8 mouse cellular contexts compared by ENCODE assay signal in genomic region chr11:107129641-107130040, GRCm38 (mm10). TPM values are rescaled to one million over a fixed set of nuclear protein-coding genes. Genes with fewer than 3 reads are reported as not detected.
DNase-seq lines count a peak whose midpoint lies in the region; ATAC-seq and TF ChIP-seq lines count a peak whose summit lies in the region.

No protein-coding gene starts in this region.

- peak overlapping the region; percentile 90 for H3K4me2 ChIP-seq in heart, embryonic 16.5 days (ENCODE audit: low read depth, low read length)
- peak overlapping the region; percentile 95 for H3K4me2 ChIP-seq in hindbrain, postnatal 0 days (ENCODE audit: low read depth, low read length)
- H3K4me2 ChIP-seq in midbrain, embryonic 14.5 days (ENCODE audit: low read length), result peak overlapping the region; percentile 88

- no peak for DNase-seq in heart, postnatal 25 days (ENCODE audit: low spot score)
- DNase-seq in embryonic facial prominence, embryonic 10.5 days (ENCODE audit: low spot score), result no peak
- DNase-seq in hindbrain, postnatal 0 days (ENCODE audit: low spot score), result no peak
- no peak for DNase-seq in midbrain, embryonic 14.5 days
- DNase-seq in thymus, postnatal 10 days (ENCODE audit: low spot score in 2 of 2), result no peak
- DNase-seq in left cerebral cortex, postnatal 36 days (ENCODE audit: low spot score in 2 of 2), result no peak

- peaks cover 18% of the 10 kb centered on the region for H3K4me1 ChIP-seq in heart, embryonic 16.5 days (ENCODE audit: control insufficient read depth, insufficient read depth, low read length)
- H3K4me1 ChIP-seq in embryonic facial prominence, embryonic 10.5 days, result peaks cover 26% of the 10 kb centered on the region
- no peaks in the 10 kb centered on the region for H3K4me1 ChIP-seq in hindbrain, postnatal 0 days (ENCODE audit: insufficient read depth, low read length)
- peaks cover 20% of the 10 kb centered on the region for H3K4me1 ChIP-seq in midbrain, embryonic 14.5 days (ENCODE audit: control insufficient read depth, insufficient read depth, low read length)

- H3K9me3 ChIP-seq in heart, embryonic 16.5 days (replicated peaks; ENCODE audit: control insufficient read depth, low read length), result no peaks in the 10 kb centered on the region
- no peaks in the 10 kb centered on the region for H3K9me3 ChIP-seq in embryonic facial prominence, embryonic 10.5 days
- H3K9me3 ChIP-seq in hindbrain, postnatal 0 days (ENCODE audit: low read length), result no peaks in the 10 kb centered on the region
- no peaks in the 10 kb centered on the region for H3K9me3 ChIP-seq in midbrain, embryonic 14.5 days (ENCODE audit: control insufficient read depth, low read length)

- H3K27ac ChIP-seq in heart, embryonic 16.5 days (ENCODE audit: low read length), result no peak overlapping the region
- no peak overlapping the region for H3K27ac ChIP-seq in embryonic facial prominence, embryonic 10.5 days (replicated peaks)
- no peak overlapping the region for H3K27ac ChIP-seq in hindbrain, postnatal 0 days
- H3K27ac ChIP-seq in midbrain, embryonic 14.5 days (replicated peaks; ENCODE audit: low read depth, low read length), result no peak overlapping the region

- intact Hi-C loops in heart, postnatal 25 days (cut with DNase I), result no loop called here
- intact Hi-C loops in left cerebral cortex, postnatal 36 days (cut with DNase I), result no loop called here

- no peaks in the 10 kb centered on the region for H3K36me3 ChIP-seq in heart, embryonic 16.5 days (ENCODE audit: control insufficient read depth, insufficient read depth)
- peaks cover 15% of the 10 kb centered on the region for H3K36me3 ChIP-seq in embryonic facial prominence, embryonic 10.5 days (replicated peaks)
- no peaks in the 10 kb centered on the region for H3K36me3 ChIP-seq in hindbrain, postnatal 0 days (ENCODE audit: insufficient read depth, low read length)
- no peaks in the 10 kb centered on the region for H3K36me3 ChIP-seq in midbrain, embryonic 14.5 days (ENCODE audit: control insufficient read depth, insufficient read depth, low read length)

- no peaks in the 10 kb centered on the region for H3K27me3 ChIP-seq in heart, embryonic 16.5 days (ENCODE audit: control insufficient read depth, insufficient read depth, low read length)
- H3K27me3 ChIP-seq in embryonic facial prominence, embryonic 10.5 days (replicated peaks; ENCODE audit: low read depth, poor library complexity, severe bottlenecking), result no peaks in the 10 kb centered on the region
- H3K27me3 ChIP-seq in hindbrain, postnatal 0 days (ENCODE audit: insufficient read depth, low read length), result no peaks in the 10 kb centered on the region
- H3K27me3 ChIP-seq in midbrain, embryonic 14.5 days (ENCODE audit: control insufficient read depth, insufficient read depth, low read length), result no peaks in the 10 kb centered on the region

- peak overlapping the region; percentile 74 for H3K4me3 ChIP-seq in heart, embryonic 16.5 days (ENCODE audit: low read length)
- H3K4me3 ChIP-seq in embryonic facial prominence, embryonic 10.5 days, result peak overlapping the region; percentile 89
- peak overlapping the region; percentile 97 for H3K4me3 ChIP-seq in hindbrain, postnatal 0 days (ENCODE audit: low read length)
- peak overlapping the region; percentile 77 for H3K4me3 ChIP-seq in midbrain, embryonic 14.5 days (replicated peaks; ENCODE audit: low read depth, low read length)

- peak overlapping the region; percentile 96 for H3K9ac ChIP-seq in heart, embryonic 16.5 days (ENCODE audit: low read length)
- H3K9ac ChIP-seq in hindbrain, postnatal 0 days (replicated peaks; ENCODE audit: low read length), result 0 out of 2 replicates have a peak overlapping the region, but pooled peaks have one; percentile 97
- no peak overlapping the region; the same call in 1 of the 2 replicates for H3K9ac ChIP-seq in midbrain, embryonic 14.5 days (replicated peaks; ENCODE audit: low read length)

- TF ChIP-seq CTCF in hindbrain, postnatal 0 days (IDR thresholded peaks at IDR 0.05; ENCODE audit: low read depth), result no peak

- ATAC-seq in heart, embryonic 16.5 days (replicated peaks; ENCODE audit: extremely low read depth, insufficient read depth, low FRiP score), result no peak
- no peak for ATAC-seq in hindbrain, postnatal 0 days
- ATAC-seq in midbrain, embryonic 14.5 days (ENCODE audit: low FRiP score, low TSS enrichment), result no peak
- no peak for ATAC-seq in CD4-positive, CD25-positive, alpha-beta regulatory T cell, adult 4 months

- WGBS in heart, embryonic 16.5 days, result 13% methylated on average over 2 of the region's 2 CpGs
- 37% methylated on average over 2 of the region's 2 CpGs for WGBS in embryonic facial prominence, embryonic 10.5 days
- 13% methylated on average over 2 of the region's 2 CpGs for WGBS in hindbrain, postnatal 0 days
- WGBS in midbrain, embryonic 14.5 days, result 31% methylated on average over 2 of the region's 2 CpGs

RNA-seq across cellular contexts. Expression of gene Bptf, which starts 2.3 kb away (rescaled TPM):
- polyA plus RNA-seq in heart, embryonic 16.5 days (2015; fragmentation: Nextera tagmentation; extraction: Ambion mirVana), result 17.8 and 18.4 TPM in 2 replicates
- total RNA-seq in heart, postnatal 25 days (2021), result 10 to 100 TPM; 27.1 to 31.8 TPM
- polyA plus RNA-seq in embryonic facial prominence, embryonic 10.5 days (2016; fragmentation: Nextera tagmentation; extraction: Ambion mirVana), result 33.8 and 34.9 TPM in 2 replicates
- total RNA-seq in hindbrain, postnatal 0 days (2014; rRNA removed), result 30.0 and 42.1 TPM in 2 replicates
- 19.7 and 19.8 TPM in 2 replicates for polyA plus RNA-seq in hindbrain, postnatal 0 days (2015; fragmentation: Nextera tagmentation; extraction: Ambion mirVana)
- 40.4 and 46.9 TPM in 2 replicates for polyA plus RNA-seq in midbrain, embryonic 14.5 days (2014; fragmentation: Nextera tagmentation; extraction: Ambion mirVana)
- polyA plus RNA-seq in CD4-positive, CD25-positive, alpha-beta regulatory T cell, adult 4 months (2017; shearing (Covaris generic)), result 10 to 100 TPM; 78.0 to 83.2 TPM
- 10 to 100 TPM; 56.4 to 71.3 TPM for total RNA-seq in left cerebral cortex, postnatal 36 days (2021)

RNA-seq across cellular contexts. Expression of gene Nol11, which starts 59.5 kb away (rescaled TPM):
- polyA plus RNA-seq in heart, embryonic 16.5 days (2015; fragmentation: Nextera tagmentation; extraction: Ambion mirVana), result 43.6 and 49.8 TPM in 2 replicates
- total RNA-seq in heart, postnatal 25 days (2021), result 10 to 100 TPM; 17.4 to 17.7 TPM
- polyA plus RNA-seq in embryonic facial prominence, embryonic 10.5 days (2016; fragmentation: Nextera tagmentation; extraction: Ambion mirVana), result 70.7 and 73.3 TPM in 2 replicates
- 26.8 and 31.5 TPM in 2 replicates for total RNA-seq in hindbrain, postnatal 0 days (2014; rRNA removed)
- polyA plus RNA-seq in hindbrain, postnatal 0 days (2015; fragmentation: Nextera tagmentation; extraction: Ambion mirVana), result 33.5 and 35.3 TPM in 2 replicates
- polyA plus RNA-seq in midbrain, embryonic 14.5 days (2014; fragmentation: Nextera tagmentation; extraction: Ambion mirVana), result 43.3 and 57.7 TPM in 2 replicates
- 10 to 100 TPM; 47.1 to 54.3 TPM for polyA plus RNA-seq in CD4-positive, CD25-positive, alpha-beta regulatory T cell, adult 4 months (2017; shearing (Covaris generic))
- 10 to 100 TPM; 22.9 to 27.6 TPM for total RNA-seq in left cerebral cortex, postnatal 36 days (2021)
